Comparison of ENCODE assay signal across 8 mouse cellular contexts in genomic region chr19:6532656-6533055, GRCm38 (mm10). TPM values are rescaled to one million over a fixed set of nuclear protein-coding genes. Genes with fewer than 3 reads are reported as not detected.
DNase-seq lines count a peak whose midpoint lies in the region; ATAC-seq and TF ChIP-seq lines count a peak whose summit lies in the region.
"Had no signal": no experiment of that assay in that cellular context is flagged by ENCODE, and none has a peak within 500 bp of the region (broad histone marks: within the 10 kb centered on the region; RNA-seq: fewer than 3 reads in every experiment).

No protein-coding gene starts in this region.

- no peaks in the 10 kb centered on the region for H3K36me3 ChIP-seq in neural tube, embryonic 11.5 days (ENCODE audit: control insufficient read depth, insufficient read depth, low read length)
- no peaks in the 10 kb centered on the region for H3K36me3 ChIP-seq in heart, embryonic 14.5 days (ENCODE audit: control insufficient read depth, insufficient read depth, low read length)
- H3K36me3 ChIP-seq in liver, postnatal 0 days (replicated peaks; ENCODE audit: insufficient read depth, low read length) = no peaks in the 10 kb centered on the region

- TF ChIP-seq EP300 in liver, postnatal 0 days (IDR thresholded peaks at IDR 0.05; ENCODE audit: low read depth) = no peak

- H3K9ac ChIP-seq in neural tube, embryonic 11.5 days (ENCODE audit: low read length) = peak overlapping the region; percentile 86
- H3K9ac ChIP-seq in heart, embryonic 14.5 days (ENCODE audit: low read length) = no peak overlapping the region
- no peak overlapping the region for H3K9ac ChIP-seq in liver, postnatal 0 days (replicated peaks)

- WGBS in neural tube, embryonic 11.5 days = 6% methylated on average over 13 of the region's 13 CpGs
- WGBS in heart, embryonic 14.5 days = 19% methylated on average over 13 of the region's 13 CpGs
- WGBS in liver, postnatal 0 days (ENCODE audit: insufficient replicate concordance) = 23% methylated on average over 13 of the region's 13 CpGs

- H3K27me3 ChIP-seq in neural tube, embryonic 11.5 days (ENCODE audit: control insufficient read depth, insufficient read depth, low read length) = peaks cover 5% of the 10 kb centered on the region; the same call in 1 of the 2 replicates
- peaks cover 51% of the 10 kb centered on the region for H3K27me3 ChIP-seq in heart, embryonic 14.5 days (ENCODE audit: control insufficient read depth, insufficient read depth, low read length)
- H3K27me3 ChIP-seq in liver, postnatal 0 days (ENCODE audit: insufficient read depth, low read length) = peaks cover 47% of the 10 kb centered on the region

- H3K27ac ChIP-seq in neural tube, embryonic 11.5 days (ENCODE audit: low read depth, low read length) = peak overlapping the region; percentile 89
- no peak overlapping the region for H3K27ac ChIP-seq in heart, embryonic 14.5 days (replicated peaks in 1 of 2; ENCODE audit: control insufficient read depth in 1 of 2, insufficient read depth in 1 of 2, low read depth in 2 of 2, low read length in 2 of 2)
- H3K27ac ChIP-seq in liver, postnatal 0 days (ENCODE audit: low read depth) = no peak overlapping the region

- H3K4me1 ChIP-seq in neural tube, embryonic 11.5 days (ENCODE audit: control insufficient read depth, insufficient read depth, low read length) = peaks cover 35% of the 10 kb centered on the region
- peaks cover 2 to 9% of the 10 kb centered on the region in 2 experiments; a peak in 2 of 4 replicates for H3K4me1 ChIP-seq in heart, embryonic 14.5 days (ENCODE audit: control insufficient read depth in 2 of 2, insufficient read depth in 2 of 2, low read length in 2 of 2)
- peaks cover 7% of the 10 kb centered on the region; the same call in 1 of the 2 replicates for H3K4me1 ChIP-seq in liver, postnatal 0 days (ENCODE audit: insufficient read depth)

- peak overlapping the region; percentile 51 for H3K4me3 ChIP-seq in neural tube, embryonic 11.5 days (ENCODE audit: low read depth, low read length)
- no peak overlapping the region for H3K4me3 ChIP-seq in heart, embryonic 14.5 days (ENCODE audit: control insufficient read depth in 1 of 2, insufficient read depth in 1 of 2, low read depth in 1 of 2, low read length in 2 of 2)
- H3K4me3 ChIP-seq in liver, postnatal 0 days (ENCODE audit: low read depth, low read length) = no peak overlapping the region

- peak; percentile 39 for DNase-seq in neural tube, embryonic 11.5 days (ENCODE audit: low spot score)
- DNase-seq in neural tube, embryonic 10.5 days (ENCODE audit: extremely low spot score, low spot score) = no peak
- no peak for DNase-seq in liver, postnatal 0 days
- DNase-seq in gastrocnemius, adult 18-20 months (ENCODE audit: low spot score) = no peak
- no peak for DNase-seq in urinary bladder, adult 2 months (ENCODE audit: low spot score)
- no peak for DNase-seq in urinary bladder, postnatal 14 days (ENCODE audit: low spot score)

- TF ChIP-seq CTCF in liver, postnatal 0 days (IDR thresholded peaks at IDR 0.05; ENCODE audit: low read depth) = no peak

- peak overlapping the region; percentile 54 for H3K4me2 ChIP-seq in neural tube, embryonic 11.5 days (ENCODE audit: low read depth)
- H3K4me2 ChIP-seq in heart, embryonic 14.5 days (ENCODE audit: low read length) = peak overlapping the region; percentile 81
- H3K4me2 ChIP-seq in liver, postnatal 0 days (ENCODE audit: low read depth, low read length) = peak overlapping the region; percentile 63

- no peak for ATAC-seq in neural tube, embryonic 11.5 days (ENCODE audit: insufficient read depth, low FRiP score, low TSS enrichment)
- no peak for ATAC-seq in heart, embryonic 14.5 days (ENCODE audit: insufficient number of reproducible peaks, insufficient read depth, low FRiP score, low read depth)
- no peak; the same call in 1 of the 2 replicates for ATAC-seq in liver, postnatal 0 days

- no peaks in the 10 kb centered on the region for H3K9me3 ChIP-seq in neural tube, embryonic 11.5 days (ENCODE audit: control insufficient read depth, low read length)
- H3K9me3 ChIP-seq in heart, embryonic 14.5 days (ENCODE audit: control insufficient read depth, low read length) = no peaks in the 10 kb centered on the region
- H3K9me3 ChIP-seq in liver, postnatal 0 days (ENCODE audit: low read length) = no peaks in the 10 kb centered on the region

RNA-seq across cellular contexts. Expression of gene Slc22a12, which starts 10.2 kb away (rescaled TPM):
- polyA plus RNA-seq in neural tube, embryonic 11.5 days (2014; fragmentation: Nextera tagmentation; extraction: Ambion mirVana) = not detected in 2 replicates
- polyA plus RNA-seq in heart, embryonic 14.5 days (2014; fragmentation: Nextera tagmentation; extraction: Ambion mirVana) = not detected in 2 replicates
- polyA plus RNA-seq in liver, postnatal 0 days (2015; fragmentation: Nextera tagmentation; extraction: Ambion mirVana) = not detected in 2 replicates
- total RNA-seq in gastrocnemius, adult 18-20 months (2021) = under 1 TPM in 1 of 2 experiments, not detected in 1; 0.11 TPM
- not detected in 2 replicates for polyA plus RNA-seq in urinary bladder, adult 2 months (2012; rRNA removed)
- total RNA-seq: hematopoietic stem cell, adult 5-6 weeks had no signal
